Mouse (Mus musculus): Measurements from ENCODE around the gene Slco2a1.

DNA sequence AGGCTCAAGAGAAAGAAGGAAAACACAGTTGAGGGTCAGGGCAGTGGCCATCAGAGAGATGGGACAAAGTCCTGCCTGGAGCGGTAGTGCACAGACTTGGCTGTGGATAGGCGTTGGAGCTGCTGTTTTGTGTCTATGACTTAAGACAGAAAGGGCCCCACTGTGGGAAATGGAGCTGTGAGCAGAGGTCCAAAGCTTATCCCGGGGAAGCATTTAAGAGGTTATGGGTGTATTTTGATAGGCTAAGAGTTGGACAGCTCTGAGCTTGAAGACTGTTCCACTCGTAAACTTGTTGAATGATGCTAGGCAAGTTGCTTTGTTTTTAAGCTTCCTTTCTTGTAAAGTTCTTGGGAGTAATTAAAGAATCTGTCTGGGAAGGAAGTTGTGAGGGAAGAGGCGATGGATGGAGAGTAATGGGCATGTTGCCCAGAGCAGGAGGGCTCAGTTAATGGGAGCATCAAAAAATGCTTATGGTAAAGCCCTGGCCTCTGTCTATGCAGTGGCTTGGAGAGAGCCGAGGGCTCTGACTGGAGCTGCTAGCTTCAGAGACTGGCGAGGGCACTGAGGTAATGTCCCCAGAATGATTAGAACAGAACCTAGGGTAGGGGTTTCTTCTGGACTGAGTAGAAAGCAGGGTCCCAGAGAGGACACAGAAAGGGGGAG lies 83.2 kb downstream of the Slco2a1 start:
- TF ChIP-seq CTCF (IDR thresholded peaks at IDR 0.05; ENCODE audit: low read depth) (no peak), EP300 (IDR thresholded peaks at IDR 0.05; ENCODE audit: low read depth) (no peak)

All from heart, postnatal 0 days (tissue).